In the genomic region with DNA sequence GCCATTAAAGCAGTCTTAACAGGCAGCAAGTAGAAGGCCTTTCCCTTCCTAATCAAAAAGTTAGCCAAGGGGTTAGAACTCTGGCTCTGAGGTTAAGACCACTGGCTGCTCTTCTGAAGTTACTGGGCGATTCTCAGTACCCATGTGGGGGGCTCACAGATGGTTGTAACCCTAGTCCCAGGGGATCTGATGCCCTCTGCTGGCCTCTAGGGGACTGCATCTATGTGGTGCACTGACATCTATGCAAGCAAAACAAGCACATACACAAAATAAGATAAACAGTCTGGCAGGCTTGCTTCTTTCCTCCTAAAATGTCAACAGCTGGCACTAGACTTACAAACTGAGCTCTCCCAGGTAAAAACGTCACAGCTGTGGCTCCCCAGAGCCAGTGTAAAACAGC, we compare ENCODE assay signal across 17 mouse cellular contexts. TPM values are rescaled to one million over a fixed set of nuclear protein-coding genes. Genes with fewer than 3 reads are reported as not detected.
DNase-seq lines count a peak whose midpoint lies in the region; ATAC-seq and TF ChIP-seq lines count a peak whose summit lies in the region.
"Had no signal": no experiment of that assay in that cellular context is flagged by ENCODE, and none has a peak within 500 bp of the region (broad histone marks: within the 10 kb centered on the region; RNA-seq: fewer than 3 reads in every experiment).

No protein-coding gene starts in this region.

- H3K27ac ChIP-seq in layer of hippocampus, adult 2 months = no peak overlapping the region
- H3K27ac ChIP-seq in stomach, postnatal 0 days (replicated peaks) = no peak overlapping the region
- H3K27ac ChIP-seq: heart, embryonic 15.5 days; hindbrain, embryonic 15.5 days; liver, embryonic 13.5 days had no signal

- H3K4me1 ChIP-seq in stomach, postnatal 0 days (replicated peaks; ENCODE audit: control insufficient read depth, insufficient read depth) = no peaks in the 10 kb centered on the region

- peak; percentile 47 for TF ChIP-seq CTCF in layer of hippocampus, adult 2 months (conservative IDR thresholded peaks at IDR 0.05)
- peak; percentile 60 for TF ChIP-seq CTCF in Patski (IDR thresholded peaks at IDR 0.05)
- peak; percentile 52 for TF ChIP-seq CTCF in stomach, postnatal 0 days (IDR thresholded peaks at IDR 0.05; ENCODE audit: low read depth)

- WGBS in stomach, postnatal 0 days = 55% methylated on average over 2 of the region's 2 CpGs

- no peaks in the 10 kb centered on the region for H3K27me3 ChIP-seq in Patski
- no peaks in the 10 kb centered on the region for H3K27me3 ChIP-seq in stomach, postnatal 0 days (ENCODE audit: control insufficient read depth, insufficient read depth, low read length)
- H3K27me3 ChIP-seq: heart, embryonic 15.5 days; megakaryocyte, embryonic 14.5 days had no signal

- no peak for ATAC-seq in Patski
- no peak for ATAC-seq in stomach, postnatal 0 days (ENCODE audit: low FRiP score, low TSS enrichment)

- CTCF ChIA-PET in Patski (lab: Charles Lee) = no interaction called here

- POLR2A ChIA-PET in Patski (lab: Charles Lee) = no interaction called here

- no peak for DNase-seq in layer of hippocampus, adult 2 months (ENCODE audit: low spot score in 2 of 2)
- no peak for DNase-seq in layer of hippocampus, adult 18-20 months (ENCODE audit: low spot score in 2 of 2)
- peak; percentile 43 for DNase-seq in thymus, postnatal 4 days
- no peak for DNase-seq in thymus, adult 18-20 months
- no peak for DNase-seq in Patski (ENCODE audit: low read depth, low spot score)
- DNase-seq in stomach, postnatal 0 days (ENCODE audit: low spot score) = no peak
- DNase-seq in urinary bladder, postnatal 10 days (ENCODE audit: low spot score) = no peak
- DNase-seq in heart, adult 11 months = no peak
- DNase-seq: adrenal gland, postnatal 10 days; gastrocnemius, postnatal 36 days; kidney, postnatal 25 days; liver, embryonic 13.5 days; right cerebral cortex, postnatal 4 days had no signal

- no peak overlapping the region for H3K4me3 ChIP-seq in layer of hippocampus, adult 2 months
- H3K4me3 ChIP-seq in stomach, postnatal 0 days (ENCODE audit: low read depth, low read length) = no peak overlapping the region
- H3K4me3 ChIP-seq: heart, embryonic 15.5 days; hindbrain, embryonic 15.5 days; liver, embryonic 13.5 days; megakaryocyte, embryonic 14.5 days; myocyte had no signal

- H3K9me3 ChIP-seq in stomach, postnatal 0 days (ENCODE audit: control insufficient read depth, low read length) = no peaks in the 10 kb centered on the region
- H3K9me3 ChIP-seq: hindbrain, embryonic 15.5 days; liver, embryonic 13.5 days had no signal

- in situ Hi-C loops in Patski (cut with MboI; ENCODE audit: low pct_unique_long_range_greater_than_20kb) = loop anchor here (5.0 kb wide), 1 partner anchor 121 kb away; a partner anchor contains a TSS

- H3K36me3 ChIP-seq in stomach, postnatal 0 days (ENCODE audit: control insufficient read depth, insufficient read depth, low read length) = no peaks in the 10 kb centered on the region

- no peak overlapping the region for H3K4me2 ChIP-seq in stomach, postnatal 0 days (replicated peaks; ENCODE audit: low read depth)
- H3K4me2 ChIP-seq: heart, embryonic 15.5 days; hindbrain, embryonic 15.5 days; liver, embryonic 13.5 days had no signal

- no peak for TF ChIP-seq EP300 in stomach, postnatal 0 days (optimal IDR thresholded peaks at IDR 0.05)

- no peak overlapping the region for H3K9ac ChIP-seq in stomach, postnatal 0 days (ENCODE audit: low read length)
- H3K9ac ChIP-seq: heart, embryonic 15.5 days; hindbrain, embryonic 15.5 days; liver, embryonic 13.5 days had no signal

RNA-seq across cellular contexts. Expression of a gene that starts 3.9 kb away (rescaled TPM):
- total RNA-seq in layer of hippocampus, adult 2 months (2021) = 1 to 10 TPM; 1.3 to 1.6 TPM
- 1 to 10 TPM; 1.3 to 1.8 TPM for total RNA-seq in layer of hippocampus, adult 18-20 months (2021)
- 0.14 TPM for polyA plus RNA-seq in Patski (2021)
- 11.3 and 11.5 TPM in 2 replicates for polyA plus RNA-seq in stomach, postnatal 0 days (2015; fragmentation: Nextera tagmentation; extraction: Ambion mirVana)

RNA-seq across cellular contexts. Expression of a gene that starts 37.9 kb away (rescaled TPM):
- total RNA-seq in layer of hippocampus, adult 2 months (2021) = 10 to 100 TPM; 90.7 to 91.6 TPM
- total RNA-seq in layer of hippocampus, adult 18-20 months (2021) = 10 to 100 TPM; 82.6 to 88.7 TPM
- polyA plus RNA-seq in Patski (2021) = 137 TPM
- 163 and 164 TPM in 2 replicates for polyA plus RNA-seq in stomach, postnatal 0 days (2015; fragmentation: Nextera tagmentation; extraction: Ambion mirVana)

RNA-seq across cellular contexts. Expression of a gene that starts 37.9 kb away (rescaled TPM):
- 10 to 100 TPM; 13.5 to 15.6 TPM for total RNA-seq in layer of hippocampus, adult 2 months (2021)
- 10 to 100 TPM; 13.0 to 14.8 TPM for total RNA-seq in layer of hippocampus, adult 18-20 months (2021)
- polyA plus RNA-seq in Patski (2021) = 24.3 TPM
- polyA plus RNA-seq in stomach, postnatal 0 days (2015; fragmentation: Nextera tagmentation; extraction: Ambion mirVana) = 11.7 and 13.0 TPM in 2 replicates

RNA-seq across cellular contexts. Expression of a gene that starts 38.5 kb away (rescaled TPM):
- total RNA-seq in layer of hippocampus, adult 2 months (2021) = 10 to 100 TPM; 14.4 to 20.7 TPM
- 10 to 100 TPM; 21.9 to 24.9 TPM for total RNA-seq in layer of hippocampus, adult 18-20 months (2021)
- 11.1 TPM for polyA plus RNA-seq in Patski (2021)
- 9.6 and 10.9 TPM in 2 replicates for polyA plus RNA-seq in stomach, postnatal 0 days (2015; fragmentation: Nextera tagmentation; extraction: Ambion mirVana)

RNA-seq across cellular contexts. Expression of a gene that starts 56.6 kb away (rescaled TPM):
- under 1 TPM; 0.20 to 0.23 TPM for total RNA-seq in layer of hippocampus, adult 2 months (2021)
- under 1 TPM in 1 of 2 experiments, not detected in 1; 0.25 TPM for total RNA-seq in layer of hippocampus, adult 18-20 months (2021)
- polyA plus RNA-seq in Patski (2021) = 5.6 TPM
- polyA plus RNA-seq in stomach, postnatal 0 days (2015; fragmentation: Nextera tagmentation; extraction: Ambion mirVana) = 4.9 and 5.1 TPM in 2 replicates
